Mouse (Mus musculus) adrenal gland, adult 2 months (tissue): ENCODE results near the gene Foxp1. TPM values are rescaled to one million over a fixed set of nuclear protein-coding genes. Genes with fewer than 3 reads are reported as not detected.

ENCODE experiments used
- DNase-seq: peaks from one replicate; pipeline ENCODE4 v3.0.0; 2021
- polyA plus RNA-seq: library from polyadenylated mRNA; depleted of rRNA; stranded (reverse); fragments of >200 nt; gene quantifications from 2 replicates; pipeline ENCODE4 v1.2.3, GENCODE M21; 2012
- total RNA-seq, 2 experiments: library from RNA; stranded (reverse); gene quantifications; 2 replicates each; pipeline ENCODE4 v1.2.3; 2021

Foxp1 gene
- total and polyA plus RNA-seq, 3 experiments = 38.7 to 44.1 (median 41.4) TPM

- no peak for DNase-seq
Observed at GRCm38 (mm10) chr6:99328146-99328545, 194.4 kb downstream of the Foxp1 start.

GRCm38 (mm10) chr6:99327721-99328120, 194.8 kb downstream of the Foxp1 start:
- peak; percentile 29 for DNase-seq

GRCm38 (mm10) chr6:99325881-99326280, 196.6 kb downstream of the Foxp1 start:
- no peak for DNase-seq

GRCm38 (mm10) chr6:99325461-99325860, 197.1 kb downstream of the Foxp1 start:
- no peak for DNase-seq

GRCm38 (mm10) chr6:99322132-99322904, 200.2 kb downstream of the Foxp1 start:
- DNase-seq = no peak

- DNase-seq = no peak
Observed at GRCm38 (mm10) chr6:99320444-99320843, 202.1 kb downstream of the Foxp1 start.

GRCm38 (mm10) chr6:99319415-99320405, 202.8 kb downstream of the Foxp1 start:
- no peak for DNase-seq

- no peak for DNase-seq
Observed at GRCm38 (mm10) chr6:99314746-99315145, 207.8 kb downstream of the Foxp1 start.

GRCm38 (mm10) chr6:99310529-99310928, 212.0 kb downstream of the Foxp1 start:
- no peak for DNase-seq

GRCm38 (mm10) chr6:99310171-99310500, 212.4 kb downstream of the Foxp1 start:
- no peak for DNase-seq

- DNase-seq = no peak
Observed at GRCm38 (mm10) chr6:99309466-99310170, 212.9 kb downstream of the Foxp1 start.

- DNase-seq = no peak
Observed at GRCm38 (mm10) chr6:99305751-99306150, 216.8 kb downstream of the Foxp1 start.

GRCm38 (mm10) chr6:99305236-99305635, 217.3 kb downstream of the Foxp1 start:
- DNase-seq = no peak

GRCm38 (mm10) chr6:99302662-99303435, 219.7 kb downstream of the Foxp1 start:
- no peak for DNase-seq

- DNase-seq = no peak
Observed at GRCm38 (mm10) chr6:99301923-99302322, 220.6 kb downstream of the Foxp1 start.

GRCm38 (mm10) chr6:99300235-99300634, 222.3 kb downstream of the Foxp1 start:
- DNase-seq = no peak

- no peak for DNase-seq
Observed at GRCm38 (mm10) chr6:99299196-99299595, 223.3 kb downstream of the Foxp1 start.

GRCm38 (mm10) chr6:99297535-99297934, 225.0 kb downstream of the Foxp1 start:
- no peak for DNase-seq

GRCm38 (mm10) chr6:99295495-99295894, 227.0 kb downstream of the Foxp1 start:
- DNase-seq = no peak

GRCm38 (mm10) chr6:99289220-99289619, 233.3 kb downstream of the Foxp1 start:
- no peak for DNase-seq

- no peak for DNase-seq
Observed at GRCm38 (mm10) chr6:99285026-99285425, 237.5 kb downstream of the Foxp1 start.

GRCm38 (mm10) chr6:99284019-99284418, 238.5 kb downstream of the Foxp1 start:
- DNase-seq = no peak
